Mouse (Mus musculus) monocyte, adult 59 days (primary cell): ENCODE results near the gene H3f3b. TPM values are rescaled to one million over a fixed set of nuclear protein-coding genes. Genes with fewer than 3 reads are reported as not detected.

Experiments used
- total RNA-seq, 2 experiments: library from RNA; stranded (reverse); gene quantifications; one replicate each; pipeline ENCODE4 v1.2.4; 2023

Gene H3f3b
- total RNA-seq: 1,000 to 10,000 TPM; 3,280 to 3,497 TPM

DNA sequence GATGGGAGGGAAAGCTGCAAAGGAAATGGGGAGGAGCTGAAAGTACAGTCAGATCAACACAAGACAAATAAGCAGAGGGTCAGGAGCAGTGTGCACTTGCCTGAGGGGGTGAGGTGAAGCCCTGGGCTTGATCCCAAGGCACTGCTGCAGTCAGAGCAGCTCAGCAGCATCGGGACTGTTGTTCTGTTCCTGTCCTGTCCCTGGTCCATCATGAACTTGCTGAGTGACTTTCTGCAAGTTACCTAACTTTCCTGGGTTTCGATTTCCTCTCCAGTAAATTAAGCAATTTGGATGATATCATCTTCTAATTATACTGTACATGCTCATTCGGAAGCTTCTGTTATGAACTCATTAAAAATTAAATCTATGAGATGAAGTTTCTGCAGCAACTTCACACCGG is at the start of gene H3f3b:
H3f3b (minus strand) TSS at position 207 of the 400 bp plus-strand sequence.

DNA sequence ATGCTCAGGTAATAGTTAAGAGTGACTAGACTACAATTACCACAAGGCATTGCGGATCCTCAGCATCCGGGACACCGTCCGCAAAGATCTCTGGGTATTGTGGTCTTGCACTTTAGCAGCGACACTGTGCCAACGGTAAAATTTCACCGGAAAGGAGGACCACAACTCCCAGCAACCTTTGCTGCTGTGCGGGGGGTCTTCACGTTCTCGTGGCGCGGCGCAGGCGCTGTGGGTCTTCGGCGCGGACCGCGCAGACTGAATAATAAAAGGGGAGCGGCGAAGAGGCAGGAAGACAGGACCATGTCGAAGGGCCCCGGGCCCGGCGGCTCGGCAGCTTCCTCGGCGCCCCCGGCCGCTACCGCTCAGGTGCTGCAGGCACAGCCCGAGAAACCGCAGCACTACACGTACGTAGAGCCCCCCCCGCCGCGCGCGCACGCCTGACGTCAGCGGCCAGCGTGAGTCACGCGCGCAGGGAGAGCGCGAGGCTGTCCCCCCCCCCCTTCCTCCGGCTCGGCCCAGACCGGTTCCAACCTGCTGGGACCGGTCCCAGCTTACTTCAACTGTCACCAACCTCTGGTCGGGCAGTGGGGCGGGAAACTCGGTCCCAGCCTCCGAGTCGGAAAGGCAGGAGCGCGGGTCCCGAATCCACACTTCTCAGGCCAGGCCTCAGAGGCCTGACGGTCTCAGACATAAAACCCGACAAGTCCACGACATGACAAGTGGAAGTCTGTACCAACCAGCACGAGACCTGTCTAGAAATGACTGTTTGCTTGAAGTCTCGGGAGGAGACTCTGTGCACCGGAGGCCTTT is 2.5 kb upstream of the H3f3b start, which contains the start of gene Unk:
Unk (plus strand) TSS at position 235 of the 810 bp plus-strand sequence.

DNA sequence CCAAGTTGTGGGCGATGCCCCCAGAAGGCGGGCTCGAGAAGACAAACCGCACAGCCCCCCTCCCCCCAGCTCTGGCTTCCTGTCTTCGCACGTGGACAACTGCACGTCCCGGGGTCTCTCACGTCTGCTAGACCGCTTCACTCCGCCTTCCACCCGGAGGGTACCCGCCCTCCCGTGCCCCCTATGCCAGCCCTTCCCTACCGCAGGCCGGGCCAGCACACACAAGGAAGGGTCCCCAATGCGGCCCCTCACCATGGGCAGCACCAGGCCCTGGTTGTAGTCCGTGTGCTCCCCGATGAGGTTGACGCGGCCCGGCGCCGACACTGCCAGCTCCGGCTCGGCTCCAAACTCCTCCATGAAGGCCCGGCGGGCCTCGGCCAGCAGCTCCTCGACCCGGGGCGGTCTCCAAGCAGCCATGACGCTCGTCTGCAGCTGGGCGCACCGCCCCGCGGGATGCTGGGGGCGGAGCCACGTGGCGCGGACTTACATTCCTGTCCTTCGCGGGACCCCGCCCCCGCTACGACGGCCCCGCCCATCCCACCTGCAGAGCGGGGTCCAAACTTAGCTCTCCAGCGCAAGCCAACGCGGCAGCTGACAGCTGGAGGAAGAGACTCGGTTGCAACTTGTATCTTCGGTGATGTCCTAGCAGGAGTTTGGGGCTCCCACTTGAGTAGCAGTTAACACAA is 15.4 kb downstream of the H3f3b start, which contains the start of gene Galk1:
Galk1 (minus strand) TSS at position 458 of the 686 bp plus-strand sequence.

DNA sequence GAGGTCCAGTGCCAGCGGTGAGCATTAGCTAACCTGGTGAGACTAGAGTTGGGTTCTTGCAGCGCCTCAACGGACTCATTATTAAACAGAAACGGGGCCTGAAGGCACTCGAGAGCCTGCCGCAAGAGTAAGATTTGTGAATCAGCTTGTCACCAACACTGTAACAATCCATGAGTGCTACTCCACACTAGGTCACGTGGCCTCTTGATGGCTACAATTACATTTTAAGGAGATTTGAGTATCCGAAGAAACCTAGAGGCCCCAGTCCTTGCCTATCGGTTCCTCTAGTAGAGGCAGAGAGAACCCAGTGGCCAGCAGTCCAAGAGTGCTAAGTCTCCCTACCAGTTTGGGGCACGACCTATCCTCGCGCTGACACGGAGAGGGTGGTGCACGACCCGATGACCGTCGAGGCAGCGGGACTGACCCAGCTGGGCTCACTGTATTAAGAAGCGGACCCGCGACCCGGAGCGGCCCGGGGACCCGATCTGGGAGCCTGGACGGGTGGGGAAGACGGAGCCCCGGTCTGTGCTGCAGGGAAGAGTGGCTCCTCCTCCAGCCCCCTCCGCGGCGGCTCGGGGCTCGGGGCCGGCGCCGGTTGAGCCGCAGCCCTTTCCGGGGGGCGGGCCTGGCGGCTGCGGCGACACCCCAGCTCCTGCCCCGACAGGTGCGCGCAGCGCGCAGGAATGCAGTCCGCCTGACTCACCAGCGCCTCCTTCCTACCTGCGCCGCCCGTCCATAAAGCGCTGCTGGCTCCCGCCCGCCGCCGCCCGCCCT is 53.3 kb downstream of the H3f3b start, which contains the start of gene Itgb4:
Itgb4 (plus strand) TSS at position 401 of the 774 bp plus-strand sequence.

Other genes with a start within 250 kb of the H3f3b start
- 1 to 10 TPM; 1.2 to 1.3 TPM for gene Caskin2, start 214.3 kb downstream of the H3f3b start, total RNA-seq
- 10 to 100 TPM; 17.0 to 17.7 TPM for gene Tsen54, start 213.2 kb downstream of the H3f3b start, total RNA-seq
- gene Llgl2, start 203.9 kb downstream of the H3f3b start, total RNA-seq: 10 to 100 TPM in 1 of 2 experiments, 1 to 10 TPM in 1; 8.1 to 14.9 TPM
- gene Myo15b, start 169.6 kb downstream of the H3f3b start, total RNA-seq: not detected
- 10 to 100 TPM; 22.9 to 25.2 TPM for gene Smim5, start 128.0 kb downstream of the H3f3b start, total RNA-seq
- gene Smim6, start 115.9 kb downstream of the H3f3b start, total RNA-seq: 1 to 10 TPM; 2.4 to 5.0 TPM
- gene Sap30bp, start 94.7 kb downstream of the H3f3b start, total RNA-seq: 10 to 100 TPM; 25.9 to 34.3 TPM
- gene Recql5, start 94.5 kb downstream of the H3f3b start, total RNA-seq: 10 to 100 TPM; 23.9 to 26.2 TPM
- 1 to 10 TPM in 1 of 2 experiments, not detected in 1; 1.6 TPM for gene Itgb4, start 53.3 kb downstream of the H3f3b start, total RNA-seq
- 10 to 100 TPM in 1 of 2 experiments, 1 to 10 TPM in 1; 9.6 to 10.4 TPM for gene Galk1, start 15.2 kb downstream of the H3f3b start, total RNA-seq
- 10 to 100 TPM; 32.3 to 41.4 TPM for gene Unk, start 2.4 kb upstream of the H3f3b start, total RNA-seq
- gene Unc13d, start 50.0 kb upstream of the H3f3b start, total RNA-seq: 10 to 100 TPM; 47.4 to 55.6 TPM
- 100 to 1,000 TPM; 155 to 164 TPM for gene Wbp2, start 59.0 kb upstream of the H3f3b start, total RNA-seq
- gene Trim47, start 99.2 kb upstream of the H3f3b start, total RNA-seq: 10 to 100 TPM; 13.8 to 15.7 TPM
- gene Trim65, start 103.2 kb upstream of the H3f3b start, total RNA-seq: 10 to 100 TPM; 28.0 to 31.9 TPM
- 10 to 100 TPM; 27.5 to 28.3 TPM for gene Mrpl38, start 110.9 kb upstream of the H3f3b start, total RNA-seq
- 10 to 100 TPM; 16.6 to 20.0 TPM for gene Fbf1, start 140.2 kb upstream of the H3f3b start, total RNA-seq
- gene Ten1, start 170.9 kb upstream of the H3f3b start, total RNA-seq: 10 to 100 TPM; 44.9 to 53.1 TPM
- gene Acox1, start 171.1 kb upstream of the H3f3b start, total RNA-seq: 10 to 100 TPM; 42.6 to 47.8 TPM
- gene Evpl, start 210.1 kb upstream of the H3f3b start, total RNA-seq: not detected
- 10 to 100 TPM; 46.5 to 50.4 TPM for gene Srp68, start 246.3 kb upstream of the H3f3b start, total RNA-seq